Mouse (Mus musculus) E14TG2a.4 (cell line): Measurements from ENCODE around the gene Ice2.

Source experiments
- CTCF ChIP-seq: conservative IDR thresholded peaks from 2 replicates; pipeline ENCODE4 v1.5.1; 2014; ENCODE audit warnings: low read length
- NANOG ChIP-seq: IDR thresholded peaks from 2 replicates; pipeline ENCODE4 v1.6.1; 2014; ENCODE audit warnings: borderline replicate concordance, low read length, mixed read lengths

- TF ChIP-seq CTCF: no peak
- no peak for TF ChIP-seq NANOG
Observed at GRCm38 (mm10) chr9:69349537-69349936, 48.2 kb upstream of the Ice2 start.
